Mouse (Mus musculus) CD4-positive, CD25-positive, alpha-beta regulatory T cell, adult 2 months (primary cell): ENCODE results near the gene Mrpl36.

ENCODE experiments used
- DNase-seq: peaks from one replicate; pipeline ENCODE4 v3.0.0-alpha.2; 2012; ENCODE audit warnings: low read depth, low spot score

Gene Mrpl36

GRCm38 (mm10) chr13:73346743-73347142 is 18.4 kb downstream of the Mrpl36 start:
- DNase-seq, result no peak

- no peak for DNase-seq
These were observed 18.9 kb downstream of the Mrpl36 start for GRCm38 (mm10) chr13:73347171-73347570.

- DNase-seq, result no peak
These were observed 19.8 kb downstream of the Mrpl36 start for GRCm38 (mm10) chr13:73347922-73348650.

- DNase-seq, result no peak
These were observed 22.4 kb downstream of the Mrpl36 start for GRCm38 (mm10) chr13:73350741-73351140.

GRCm38 (mm10) chr13:73351910-73352309 is 23.6 kb downstream of the Mrpl36 start:
- DNase-seq, result no peak

GRCm38 (mm10) chr13:73352491-73352890 is 24.2 kb downstream of the Mrpl36 start:
- DNase-seq, result no peak

- DNase-seq, result no peak
These were observed 28.8 kb downstream of the Mrpl36 start for GRCm38 (mm10) chr13:73357106-73357505.

GRCm38 (mm10) chr13:73373367-73373766 is 45.1 kb downstream of the Mrpl36 start:
- DNase-seq, result no peak

GRCm38 (mm10) chr13:73374612-73375011 is 46.3 kb downstream of the Mrpl36 start:
- no peak for DNase-seq

GRCm38 (mm10) chr13:73377637-73378036 is 49.3 kb downstream of the Mrpl36 start:
- DNase-seq, result peak; percentile 21
